Mouse (Mus musculus) forebrain, postnatal 0 days (tissue): ENCODE data around the gene Pigq. TPM values are rescaled to one million over a fixed set of nuclear protein-coding genes. Genes with fewer than 3 reads are reported as not detected.

Experiments used
- ATAC-seq: fragments of 200-750 bp; cut with Nextera tagmentation; 2 replicates; pipeline ENCODE4 v1.8.0; 2017; ENCODE audit warnings: mild to moderate bottlenecking, moderate library complexity
- DNase-seq: peaks from one replicate; pipeline ENCODE4 v3.0.0-alpha.2; 2015
- H3K27ac ChIP-seq: fragments of 300-500 bp; sonication (generic); 2 replicates; pipeline ENCODE4 v1.5.1; 2014; ENCODE audit warnings: low read depth, mild to moderate bottlenecking, antibody characterized with exemption, low read length, moderate library complexity, mixed read lengths
- H3K27me3 ChIP-seq: fragments of 300-500 bp; sonication (generic); 2 replicates; pipeline ENCODE4 v1.6.1; 2014; ENCODE audit warnings: mild to moderate bottlenecking, low read length, mixed read lengths; ENCODE audit not compliant: insufficient read depth
- H3K36me3 ChIP-seq: fragments of 300-500 bp; sonication (generic); 2 replicates; pipeline ENCODE4 v1.6.1; 2014; ENCODE audit warnings: mild to moderate bottlenecking, moderate library complexity; ENCODE audit not compliant: insufficient read depth
- H3K4me1 ChIP-seq: fragments of 300-500 bp; sonication (generic); 2 replicates; pipeline ENCODE4 v1.6.1; 2014; ENCODE audit warnings: antibody characterized with exemption; ENCODE audit not compliant: insufficient read depth
- H3K4me2 ChIP-seq: fragments of 300-500 bp; sonication (generic); 2 replicates; pipeline ENCODE4 v1.6.1; 2014; ENCODE audit warnings: low read depth, mild to moderate bottlenecking, moderate library complexity
- H3K4me3 ChIP-seq: fragments of 300-500 bp; sonication (generic); 2 replicates; pipeline ENCODE4 v1.5.1; 2014; ENCODE audit warnings: low read depth, low read length, mixed read lengths
- H3K9ac ChIP-seq: fragments of 300-500 bp; sonication (generic); 2 replicates; pipeline ENCODE4 v1.6.1; 2014; ENCODE audit warnings: mild to moderate bottlenecking
- H3K9me3 ChIP-seq: fragments of 300-500 bp; sonication (generic); 2 replicates; pipeline ENCODE4 v1.6.1; 2016; ENCODE audit warnings: low read length
- CTCF ChIP-seq: sonication (generic); IDR thresholded peaks from 2 replicates; pipeline ENCODE4 v1.5.1; 2016; ENCODE audit warnings: antibody characterized with exemption, control low read depth, low read depth
- WGBS: fragments of 180-500 bp; shearing (Covaris S2); extraction: QIAGEN DNeasy Blood & Tissue Kit; methylation state at CpG from one replicate; pipeline ENCODE4 v1.1.7; 2014; 5-methylcytosine and 5-hydroxymethylcytosine counted together
- polyA plus RNA-seq: library from polyadenylated mRNA; unstranded; fragments of >200 nt; fragmentation: Nextera tagmentation; extraction: Ambion mirVana; gene quantifications from 2 replicates; pipeline ENCODE4 v1.2.1, GENCODE M21; 2015
- total RNA-seq: library from RNA; depleted of rRNA; stranded (reverse); fragments of >200 nt; gene quantifications from 2 replicates; pipeline ENCODE4 v1.2.3, GENCODE M21; 2014

The Pigq gene
- total and polyA plus RNA-seq, 2 experiments from 2014 or later, result 50.6 to 63.7 TPM

GRCm38 (mm10) chr17:25945517-25946155 lies 900 bp upstream of the Pigq start:
- DNase-seq (no peak), ATAC-seq (no peak)
- H3K9me3 ChIP-seq, result no peaks in the 10 kb centered on the region
- peaks cover 5% of the 10 kb centered on the region for H3K27me3 ChIP-seq
- no peak overlapping the region for H3K27ac ChIP-seq
- peaks cover 9% of the 10 kb centered on the region; the same call in 1 of the 2 replicates for H3K4me1 ChIP-seq
- no peak for TF ChIP-seq CTCF
- no peak overlapping the region for H3K4me2 ChIP-seq
- no peak overlapping the region for H3K9ac ChIP-seq
- no peaks in the 10 kb centered on the region for H3K36me3 ChIP-seq
- WGBS, result 49% methylated on average over 9 of the region's 9 CpGs
- H3K4me3 ChIP-seq, result no peak overlapping the region

- no peak overlapping the region for H3K4me2 ChIP-seq
- no peak overlapping the region for H3K27ac ChIP-seq
- H3K27me3 ChIP-seq, result no peaks in the 10 kb centered on the region
- no peaks in the 10 kb centered on the region for H3K36me3 ChIP-seq
- peaks cover 9% of the 10 kb centered on the region; the same call in 1 of the 2 replicates for H3K4me1 ChIP-seq
- no peak overlapping the region for H3K4me3 ChIP-seq
- no peak overlapping the region for H3K9ac ChIP-seq
- DNase-seq (no peak), ATAC-seq (no peak)
- 76% methylated on average over 9 of the region's 9 CpGs for WGBS
- H3K9me3 ChIP-seq, result no peaks in the 10 kb centered on the region
- TF ChIP-seq CTCF, result no peak
These were observed 967 bp downstream of the Pigq start for GRCm38 (mm10) chr17:25943769-25944168.

GRCm38 (mm10) chr17:25943221-25943620 lies 1.5 kb downstream of the Pigq start:
- Histone ChIP-seq H3K4me2 (no peak overlapping the region), H3K4me1 (peaks cover 9% of the 10 kb centered on the region; the same call in 1 of the 2 replicates), H3K4me3 (no peak overlapping the region), H3K27ac (no peak overlapping the region), H3K36me3 (no peaks in the 10 kb centered on the region), H3K9ac (no peak overlapping the region), H3K9me3 (no peaks in the 10 kb centered on the region), H3K27me3 (no peaks in the 10 kb centered on the region)
- TF ChIP-seq CTCF, result no peak
- DNase-seq (no peak), ATAC-seq (no peak)
- WGBS, result 81% methylated on average over 3 of the region's 3 CpGs

GRCm38 (mm10) chr17:25942597-25943151 lies 2.1 kb downstream of the Pigq start:
- no peak overlapping the region for H3K9ac ChIP-seq
- peak overlapping the region; percentile 84; the same call in 1 of the 2 replicates for H3K27ac ChIP-seq
- peaks cover 9% of the 10 kb centered on the region; the same call in 1 of the 2 replicates for H3K4me1 ChIP-seq
- H3K27me3 ChIP-seq, result no peaks in the 10 kb centered on the region
- H3K4me2 ChIP-seq, result peak overlapping the region; percentile 77; the same call in 1 of the 2 replicates
- H3K9me3 ChIP-seq, result no peaks in the 10 kb centered on the region
- DNase-seq, result no peak
- no peak overlapping the region for H3K4me3 ChIP-seq
- no peak for ATAC-seq
- H3K36me3 ChIP-seq, result no peaks in the 10 kb centered on the region
- TF ChIP-seq CTCF, result no peak
- WGBS, result 88% methylated on average over 2 of the region's 2 CpGs

GRCm38 (mm10) chr17:25941511-25942241 lies 3.1 kb downstream of the Pigq start:
- H3K4me1 ChIP-seq, result peaks cover 9% of the 10 kb centered on the region; the same call in 1 of the 2 replicates
- no peaks in the 10 kb centered on the region for H3K9me3 ChIP-seq
- H3K4me3 ChIP-seq, result peak overlapping the region; percentile 81
- peak overlapping the region; percentile 93 for H3K9ac ChIP-seq
- DNase-seq, result peak; percentile 83
- no peak for TF ChIP-seq CTCF
- peak; percentile 87 for ATAC-seq
- WGBS, result 3% methylated on average over 54 of the region's 54 CpGs
- H3K27ac ChIP-seq, result peak overlapping the region; percentile 84
- peak overlapping the region; percentile 77 for H3K4me2 ChIP-seq
- H3K36me3 ChIP-seq, result peaks cover 7% of the 10 kb centered on the region
- H3K27me3 ChIP-seq, result no peaks in the 10 kb centered on the region

GRCm38 (mm10) chr17:25934526-25934925 lies 10.2 kb downstream of the Pigq start:
- no peak for ATAC-seq
- Histone ChIP-seq H3K4me2 (no peak overlapping the region), H3K4me1 (no peaks in the 10 kb centered on the region), H3K9me3 (no peaks in the 10 kb centered on the region), H3K27ac (no peak overlapping the region), H3K9ac (no peak overlapping the region), H3K36me3 (peaks cover 63% of the 10 kb centered on the region), H3K4me3 (no peak overlapping the region), H3K27me3 (no peaks in the 10 kb centered on the region)
- DNase-seq, result no peak
- WGBS, result 86% methylated on average over 1 of the region's 1 CpGs
- no peak for TF ChIP-seq CTCF

GRCm38 (mm10) chr17:25925348-25925747 lies 19.4 kb downstream of the Pigq start:
- TF ChIP-seq CTCF, result no peak
- H3K4me3 ChIP-seq, result no peak overlapping the region

More at GRCm38 (mm10) chr17:25925348-25925747, 19.4 kb downstream of the Pigq start:
- H3K9me3 ChIP-seq, result no peaks in the 10 kb centered on the region
- 77% methylated on average over 2 of the region's 2 CpGs for WGBS
- no peaks in the 10 kb centered on the region for H3K27me3 ChIP-seq
- no peak overlapping the region for H3K4me2 ChIP-seq
- H3K4me1 ChIP-seq, result 0 out of 2 replicates have a peak, but pooled peaks cover 3% of the 10 kb centered on the region
- peaks cover 26% of the 10 kb centered on the region for H3K36me3 ChIP-seq
- H3K9ac ChIP-seq, result no peak overlapping the region
- DNase-seq (no peak), ATAC-seq (no peak)
- no peak overlapping the region for H3K27ac ChIP-seq
